Mouse (Mus musculus) forebrain, embryonic 14.5 days (tissue): ENCODE measurements around the gene Tmem274. TPM values are rescaled to one million over a fixed set of nuclear protein-coding genes. Genes with fewer than 3 reads are reported as not detected.
"Not testable (repeated sequence)": the region's sequence is repeated elsewhere in the genome, so short reads cannot be mapped to it uniquely, and the experiment has no call there.

Experiments used
- ATAC-seq: fragments of 200-750 bp; cut with Nextera tagmentation; 2 replicates; pipeline ENCODE4 v1.8.0; 2017; ENCODE audit warnings: mild to moderate bottlenecking, moderate library complexity
- DNase-seq: peaks from one replicate; pipeline ENCODE4 v3.0.0-alpha.2; 2015; ENCODE audit warnings: low spot score
- H3K27ac ChIP-seq: fragments of 300-500 bp; sonication (generic); 2 replicates; pipeline ENCODE4 v1.5.1; 2014; ENCODE audit warnings: low read depth, mild to moderate bottlenecking, control low read depth, low read length, moderate library complexity
- H3K27me3 ChIP-seq: fragments of 300-500 bp; sonication (generic); replicated peaks from 2 replicates; pipeline ENCODE4 v1.6.1; 2014; ENCODE audit warnings: low read length, control low read depth, mixed read lengths; ENCODE audit not compliant: control insufficient read depth, insufficient read depth
- H3K36me3 ChIP-seq: fragments of 300-500 bp; sonication (generic); 2 replicates; pipeline ENCODE4 v1.6.1; 2014; ENCODE audit warnings: low read length, control low read depth; ENCODE audit not compliant: control insufficient read depth, insufficient read depth
- H3K4me1 ChIP-seq: fragments of 300-500 bp; sonication (generic); 2 replicates; pipeline ENCODE4 v1.6.1; 2014; ENCODE audit warnings: antibody characterized with exemption, low read length, control low read depth; ENCODE audit not compliant: control insufficient read depth, insufficient read depth
- H3K4me2 ChIP-seq: fragments of 300-500 bp; sonication (generic); 2 replicates; pipeline ENCODE4 v1.6.1; 2014; ENCODE audit warnings: mild to moderate bottlenecking, control low read depth, low read length
- H3K4me3 ChIP-seq: fragments of 300-500 bp; sonication (generic); 2 replicates; pipeline ENCODE4 v1.5.1; 2014; ENCODE audit warnings: low read depth, low read length, control low read depth
- H3K9ac ChIP-seq: fragments of 300-500 bp; sonication (generic); 2 replicates; pipeline ENCODE4 v1.6.1; 2014; ENCODE audit warnings: mild to moderate bottlenecking, low read length, control low read depth, moderate library complexity
- H3K9me3 ChIP-seq: fragments of 300-500 bp; sonication (generic); replicated peaks from 2 replicates; pipeline ENCODE4 v1.6.1; 2016; ENCODE audit warnings: low read length, control low read depth, mixed read lengths; ENCODE audit not compliant: control insufficient read depth
- WGBS: fragments of 180-500 bp; shearing (Covaris S2); extraction: QIAGEN DNeasy Blood & Tissue Kit; methylation state at CpG from one replicate; pipeline ENCODE4 v1.1.7; 2014; 5-methylcytosine and 5-hydroxymethylcytosine counted together
- polyA plus RNA-seq: library from polyadenylated mRNA; unstranded; fragments of >200 nt; fragmentation: Nextera tagmentation; extraction: Ambion mirVana; gene quantifications from 2 replicates; pipeline ENCODE4 v1.2.1, GENCODE M21; 2014

Tmem274 gene
- not detected in 2 replicates for polyA plus RNA-seq

GRCm38 (mm10) chr4:149477078-149477477 is at the start of gene Tmem274:
Gene Tmem274 (plus strand): TSS chr4:149477378.
- Histone ChIP-seq H3K9me3 (no peaks in the 10 kb centered on the region), H3K4me2 (no peak within 1 kb of the TSS), H3K4me3 (no peak within 1 kb of the TSS), H3K36me3 (peaks cover 11% of the 10 kb centered on the region), H3K27ac (no peak within 1 kb of the TSS), H3K9ac (no peak within 1 kb of the TSS), H3K4me1 (no peaks in the 10 kb centered on the region), H3K27me3 (no peaks in the 10 kb centered on the region)
- 90% methylated on average over 11 of the region's 11 CpGs for WGBS
- ATAC-seq (no peak), DNase-seq (no peak)

GRCm38 (mm10) chr4:149429592-149429991 is 47.6 kb upstream of the Tmem274 start:
- Histone ChIP-seq H3K9me3 (no peaks in the 10 kb centered on the region), H3K9ac (no peak overlapping the region), H3K36me3 (no peaks in the 10 kb centered on the region), H3K4me2 (no peak overlapping the region), H3K27me3 (no peaks in the 10 kb centered on the region), H3K27ac (no peak overlapping the region), H3K4me3 (no peak overlapping the region), H3K4me1 (no peaks in the 10 kb centered on the region; the same call in 1 of the 2 replicates)
- 71% methylated on average over 5 of the region's 5 CpGs for WGBS
- DNase-seq, result no peak
- ATAC-seq, result no peak

- not testable (repeated sequence) for H3K36me3 ChIP-seq, H3K4me3 ChIP-seq, DNase-seq, H3K27me3 ChIP-seq, H3K9ac ChIP-seq, H3K27ac ChIP-seq, H3K9me3 ChIP-seq, H3K4me1 ChIP-seq, ATAC-seq, H3K4me2 ChIP-seq
- WGBS, result 73% methylated on average over 1 of the region's 1 CpGs
These were observed 45.3 kb upstream of the Tmem274 start for GRCm38 (mm10) chr4:149431887-149432286.

- Histone ChIP-seq H3K9me3 (no peaks in the 10 kb centered on the region), H3K9ac (no peak overlapping the region), H3K4me1 (peaks cover 6% of the 10 kb centered on the region), H3K27me3 (no peaks in the 10 kb centered on the region), H3K4me3 (no peak overlapping the region), H3K4me2 (no peak overlapping the region), H3K36me3 (no peaks in the 10 kb centered on the region), H3K27ac (no peak overlapping the region)
- WGBS, result 56% methylated on average over 8 of the region's 8 CpGs
- no peak for ATAC-seq
- DNase-seq, result peak; percentile 13
These were observed 36.6 kb upstream of the Tmem274 start for GRCm38 (mm10) chr4:149440576-149440975.

GRCm38 (mm10) chr4:149442436-149442835 is 34.7 kb upstream of the Tmem274 start:
- H3K9me3 ChIP-seq, result no peaks in the 10 kb centered on the region
- peaks cover 13% of the 10 kb centered on the region for H3K4me1 ChIP-seq
- H3K36me3 ChIP-seq, result no peaks in the 10 kb centered on the region
- no peaks in the 10 kb centered on the region for H3K27me3 ChIP-seq
- H3K4me3 ChIP-seq, result no peak overlapping the region
- no peak for ATAC-seq
- DNase-seq, result peak; percentile 26
- 46% methylated on average over 3 of the region's 3 CpGs for WGBS
- no peak overlapping the region for H3K4me2 ChIP-seq
- no peak overlapping the region for H3K9ac ChIP-seq
- H3K27ac ChIP-seq, result no peak overlapping the region

- ATAC-seq (no peak), DNase-seq (no peak)
- peaks cover 13% of the 10 kb centered on the region for H3K4me1 ChIP-seq
- peak overlapping the region; percentile 95 for H3K27ac ChIP-seq
- H3K9me3 ChIP-seq, result no peaks in the 10 kb centered on the region
- no peak overlapping the region for H3K4me3 ChIP-seq
- H3K27me3 ChIP-seq, result no peaks in the 10 kb centered on the region
- WGBS, result 78% methylated on average over 1 of the region's 1 CpGs
- H3K36me3 ChIP-seq, result no peaks in the 10 kb centered on the region
- H3K9ac ChIP-seq, result peak overlapping the region; percentile 78
- peak overlapping the region; percentile 63 for H3K4me2 ChIP-seq
These were observed 32.7 kb upstream of the Tmem274 start for GRCm38 (mm10) chr4:149444465-149444864.

- ATAC-seq (peak; percentile 98), DNase-seq (peak; percentile 97)
- H3K9me3 ChIP-seq, result no peaks in the 10 kb centered on the region
- peak overlapping the region; percentile 32 for H3K4me3 ChIP-seq
- peaks cover 13% of the 10 kb centered on the region for H3K4me1 ChIP-seq
- H3K36me3 ChIP-seq, result no peaks in the 10 kb centered on the region
- H3K9ac ChIP-seq, result peak overlapping the region; percentile 78
- under 1% methylated on average over 36 of the region's 36 CpGs for WGBS
- H3K27me3 ChIP-seq, result no peaks in the 10 kb centered on the region
- H3K27ac ChIP-seq, result peak overlapping the region; percentile 95
- H3K4me2 ChIP-seq, result peak overlapping the region; percentile 63
These were observed 32.0 kb upstream of the Tmem274 start for GRCm38 (mm10) chr4:149444964-149445701.

- peak overlapping the region; percentile 63 for H3K4me2 ChIP-seq
- H3K36me3 ChIP-seq, result no peaks in the 10 kb centered on the region
- DNase-seq (peak; percentile 88), ATAC-seq (peak; percentile 63)
- H3K4me3 ChIP-seq, result peak overlapping the region; percentile 32; the same call in 1 of the 2 replicates
- H3K27ac ChIP-seq, result peak overlapping the region; percentile 95
- H3K9me3 ChIP-seq, result no peaks in the 10 kb centered on the region
- peak overlapping the region; percentile 78 for H3K9ac ChIP-seq
- under 1% methylated on average over 11 of the region's 11 CpGs for WGBS
- H3K4me1 ChIP-seq, result peaks cover 13% of the 10 kb centered on the region
- no peaks in the 10 kb centered on the region for H3K27me3 ChIP-seq
These were observed 31.3 kb upstream of the Tmem274 start for GRCm38 (mm10) chr4:149445868-149446267.

- Histone ChIP-seq H3K4me1 (peaks cover 13% of the 10 kb centered on the region), H3K4me3 (no peak overlapping the region), H3K27me3 (no peaks in the 10 kb centered on the region), H3K27ac (peak overlapping the region; percentile 95), H3K4me2 (peak overlapping the region; percentile 63), H3K9ac (0 out of 2 replicates have a peak overlapping the region, but pooled peaks have one; percentile 78), H3K36me3 (no peaks in the 10 kb centered on the region), H3K9me3 (no peaks in the 10 kb centered on the region)
- 32% methylated on average over 1 of the region's 1 CpGs for WGBS
- ATAC-seq (no peak), DNase-seq (no peak)
These were observed 30.9 kb upstream of the Tmem274 start for GRCm38 (mm10) chr4:149446309-149446708.
